Mouse (Mus musculus): ENCODE data around the gene Gna14. TPM values are rescaled to one million over a fixed set of nuclear protein-coding genes. Genes with fewer than 3 reads are reported as not detected.

The Gna14 gene
- total and polyA plus RNA-seq, 2 experiments, result 1.7 to 2.7 TPM

- Histone ChIP-seq H3K36me3 (ENCODE audit: control insufficient read depth, insufficient read depth, low read length) (no peaks in the 10 kb centered on the region), H3K4me3 (ENCODE audit: insufficient read depth, low read depth, low read length) (no peak overlapping the region), H3K27me3 (ENCODE audit: control insufficient read depth, insufficient read depth, low read length) (no peaks in the 10 kb centered on the region), H3K27ac (replicated peaks; ENCODE audit: insufficient read depth, low read depth, low read length) (no peak overlapping the region), H3K79me2 (ENCODE audit: control insufficient read depth, insufficient read depth, low read length) (no peaks in the 10 kb centered on the region), H3K9ac (ENCODE audit: low read depth, low read length) (no peak overlapping the region), H3K4me1 (ENCODE audit: control insufficient read depth, insufficient read depth, low read length) (no peaks in the 10 kb centered on the region)
- no peak for DNase-seq (ENCODE audit: extremely low read depth, low read depth, low spot score)
- 83% methylated on average over 2 of the region's 2 CpGs for WGBS
- TF ChIP-seq CTCF (IDR thresholded peaks at IDR 0.05; ENCODE audit: low read depth, low read length) (no peak), POLR2A (IDR thresholded peaks at IDR 0.05; ENCODE audit: extremely low read depth, insufficient read depth, low read length) (no peak)
Measured at GRCm38 (mm10) chr19:16558570-16558969, 123.0 kb downstream of the Gna14 start.

GRCm38 (mm10) chr19:16559243-16559896, 123.8 kb downstream of the Gna14 start:
- Histone ChIP-seq H3K27me3 (ENCODE audit: control insufficient read depth, insufficient read depth, low read length) (no peaks in the 10 kb centered on the region), H3K79me2 (ENCODE audit: control insufficient read depth, insufficient read depth, low read length) (no peaks in the 10 kb centered on the region), H3K4me3 (ENCODE audit: insufficient read depth, low read depth, low read length) (no peak overlapping the region), H3K4me1 (ENCODE audit: control insufficient read depth, insufficient read depth, low read length) (no peaks in the 10 kb centered on the region), H3K27ac (replicated peaks; ENCODE audit: insufficient read depth, low read depth, low read length) (no peak overlapping the region), H3K36me3 (ENCODE audit: control insufficient read depth, insufficient read depth, low read length) (no peaks in the 10 kb centered on the region), H3K9ac (ENCODE audit: low read depth, low read length) (no peak overlapping the region)
- DNase-seq (ENCODE audit: extremely low read depth, low read depth, low spot score), result no peak
- TF ChIP-seq POLR2A (IDR thresholded peaks at IDR 0.05; ENCODE audit: extremely low read depth, insufficient read depth, low read length) (no peak), CTCF (IDR thresholded peaks at IDR 0.05; ENCODE audit: low read depth, low read length) (no peak)
- 63% methylated on average over 9 of the region's 9 CpGs for WGBS

DNA sequence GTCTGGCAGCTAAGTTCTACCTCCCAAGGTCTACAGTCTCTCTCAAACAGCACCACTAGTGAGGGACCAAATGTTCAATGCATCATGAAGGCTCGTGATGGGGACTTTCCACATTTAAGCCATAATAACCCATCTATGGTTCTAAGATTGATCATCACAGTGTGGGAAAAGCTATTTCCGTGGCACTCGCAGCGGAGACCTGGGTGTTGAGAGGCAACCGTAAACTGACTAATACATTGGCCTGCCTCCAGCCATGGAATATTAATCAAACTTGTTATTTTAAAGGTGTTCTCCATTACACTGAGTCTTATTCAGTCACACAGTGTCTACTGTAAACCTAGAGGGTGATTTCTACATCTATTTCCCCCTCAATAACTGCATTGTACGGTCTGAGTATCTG, 127.1 kb downstream of the Gna14 start:
- H3K36me3 ChIP-seq (ENCODE audit: control insufficient read depth, insufficient read depth, low read length), result no peaks in the 10 kb centered on the region
- TF ChIP-seq CTCF (IDR thresholded peaks at IDR 0.05; ENCODE audit: low read depth, low read length), result no peak
- TF ChIP-seq POLR2A (IDR thresholded peaks at IDR 0.05; ENCODE audit: extremely low read depth, insufficient read depth, low read length), result no peak
- no peak overlapping the region for H3K27ac ChIP-seq (replicated peaks; ENCODE audit: insufficient read depth, low read depth, low read length)
- no peak overlapping the region for H3K4me3 ChIP-seq (ENCODE audit: insufficient read depth, low read depth, low read length)
- no peaks in the 10 kb centered on the region for H3K4me1 ChIP-seq (ENCODE audit: control insufficient read depth, insufficient read depth, low read length)
- H3K9ac ChIP-seq (ENCODE audit: low read depth, low read length), result no peak overlapping the region
- H3K79me2 ChIP-seq (ENCODE audit: control insufficient read depth, insufficient read depth, low read length), result no peaks in the 10 kb centered on the region
- DNase-seq (ENCODE audit: extremely low read depth, low read depth, low spot score), result no peak
- WGBS, result 90% methylated on average over 6 of the region's 6 CpGs
- no peaks in the 10 kb centered on the region for H3K27me3 ChIP-seq (ENCODE audit: control insufficient read depth, insufficient read depth, low read length)

DNA sequence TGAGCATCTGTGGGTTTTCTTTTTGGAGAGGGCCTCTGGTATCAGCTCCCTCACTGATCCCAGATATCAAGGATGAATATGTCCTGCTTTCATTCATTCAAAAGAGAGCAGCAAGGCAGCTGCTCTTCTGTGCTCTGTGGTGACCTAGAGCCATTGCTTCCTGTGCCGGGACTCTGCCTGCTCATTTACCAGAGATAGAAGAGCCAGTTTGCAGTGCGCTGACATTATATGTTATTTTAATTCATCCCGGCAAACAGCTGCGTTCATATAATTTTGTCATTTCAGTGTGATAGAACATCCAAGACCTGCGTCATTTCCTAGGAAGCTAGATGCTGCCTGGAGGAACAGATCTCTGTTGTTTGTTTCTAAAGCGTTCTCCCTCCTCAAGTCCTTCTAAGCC, 141.2 kb downstream of the Gna14 start:
- Histone ChIP-seq H3K27me3 (ENCODE audit: control insufficient read depth, insufficient read depth, low read length) (no peaks in the 10 kb centered on the region), H3K27ac (replicated peaks; ENCODE audit: insufficient read depth, low read depth, low read length) (no peak overlapping the region), H3K36me3 (ENCODE audit: control insufficient read depth, insufficient read depth, low read length) (no peaks in the 10 kb centered on the region), H3K4me3 (ENCODE audit: insufficient read depth, low read depth, low read length) (no peak overlapping the region), H3K4me1 (ENCODE audit: control insufficient read depth, insufficient read depth, low read length) (no peaks in the 10 kb centered on the region), H3K79me2 (ENCODE audit: control insufficient read depth, insufficient read depth, low read length) (no peaks in the 10 kb centered on the region), H3K9ac (ENCODE audit: low read depth, low read length) (no peak overlapping the region)
- 80% methylated on average over 6 of the region's 6 CpGs for WGBS
- DNase-seq (ENCODE audit: extremely low read depth, low read depth, low spot score), result no peak
- TF ChIP-seq CTCF (IDR thresholded peaks at IDR 0.05; ENCODE audit: low read depth, low read length), result no peak
- no peak for TF ChIP-seq POLR2A (IDR thresholded peaks at IDR 0.05; ENCODE audit: extremely low read depth, insufficient read depth, low read length)

GRCm38 (mm10) chr19:16579656-16580260, 144.2 kb downstream of the Gna14 start:
- H3K27me3 ChIP-seq (ENCODE audit: control insufficient read depth, insufficient read depth, low read length), result no peaks in the 10 kb centered on the region
- H3K4me3 ChIP-seq (ENCODE audit: insufficient read depth, low read depth, low read length), result no peak overlapping the region
- TF ChIP-seq POLR2A (IDR thresholded peaks at IDR 0.05; ENCODE audit: extremely low read depth, insufficient read depth, low read length), result no peak
- no peak for TF ChIP-seq CTCF (IDR thresholded peaks at IDR 0.05; ENCODE audit: low read depth, low read length)
- no peak overlapping the region for H3K27ac ChIP-seq (replicated peaks; ENCODE audit: insufficient read depth, low read depth, low read length)
- H3K36me3 ChIP-seq (ENCODE audit: control insufficient read depth, insufficient read depth, low read length), result no peaks in the 10 kb centered on the region
- WGBS, result 51% methylated on average over 7 of the region's 7 CpGs
- H3K79me2 ChIP-seq (ENCODE audit: control insufficient read depth, insufficient read depth, low read length), result no peaks in the 10 kb centered on the region
- DNase-seq (ENCODE audit: extremely low read depth, low read depth, low spot score), result peak; percentile 56
- no peak overlapping the region for H3K9ac ChIP-seq (ENCODE audit: low read depth, low read length)
- no peaks in the 10 kb centered on the region for H3K4me1 ChIP-seq (ENCODE audit: control insufficient read depth, insufficient read depth, low read length)

DNA sequence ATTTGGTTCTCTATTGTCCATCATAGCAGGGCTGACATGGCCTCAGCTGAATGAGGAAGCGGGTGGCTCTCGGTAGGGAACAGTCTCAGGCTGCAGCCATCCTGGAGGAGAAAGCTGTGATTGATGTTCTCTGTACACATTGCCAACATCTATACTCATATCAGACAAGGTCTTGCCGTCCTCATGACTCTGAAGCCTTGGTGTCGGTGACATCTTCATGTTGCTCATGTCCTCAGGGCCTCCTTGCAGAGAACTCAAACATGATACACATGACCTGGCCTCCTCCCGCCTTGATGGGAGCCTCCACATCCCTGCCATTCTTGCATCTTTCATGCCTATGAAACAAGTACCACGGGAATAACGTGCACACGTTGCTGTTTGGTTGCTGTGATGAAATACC, 144.9 kb downstream of the Gna14 start:
- no peaks in the 10 kb centered on the region for H3K36me3 ChIP-seq (ENCODE audit: control insufficient read depth, insufficient read depth, low read length)
- DNase-seq (ENCODE audit: extremely low read depth, low read depth, low spot score), result no peak
- WGBS, result 96% methylated on average over 8 of the region's 8 CpGs
- no peak for TF ChIP-seq CTCF (IDR thresholded peaks at IDR 0.05; ENCODE audit: low read depth, low read length)
- TF ChIP-seq POLR2A (IDR thresholded peaks at IDR 0.05; ENCODE audit: extremely low read depth, insufficient read depth, low read length), result no peak
- no peak overlapping the region for H3K9ac ChIP-seq (ENCODE audit: low read depth, low read length)
- H3K4me1 ChIP-seq (ENCODE audit: control insufficient read depth, insufficient read depth, low read length), result no peaks in the 10 kb centered on the region
- no peaks in the 10 kb centered on the region for H3K79me2 ChIP-seq (ENCODE audit: control insufficient read depth, insufficient read depth, low read length)
- H3K27ac ChIP-seq (replicated peaks; ENCODE audit: insufficient read depth, low read depth, low read length), result no peak overlapping the region
- H3K27me3 ChIP-seq (ENCODE audit: control insufficient read depth, insufficient read depth, low read length), result no peaks in the 10 kb centered on the region
- no peak overlapping the region for H3K4me3 ChIP-seq (ENCODE audit: insufficient read depth, low read depth, low read length)
